Mouse (Mus musculus) layer of hippocampus, adult 6 months (tissue): Measurements from ENCODE around the gene Ppp1r13l. TPM values are rescaled to one million over a fixed set of nuclear protein-coding genes. Genes with fewer than 3 reads are reported as not detected.

Experiments used
- long read RNA-seq, 2 experiments: library from polyadenylated mRNA; unstranded; transcript quantifications; one replicate each; pipeline ENCODE4 v2.0.0; 2019 to 2020
- microRNA-seq: library from miRNA; unstranded; fragments of <30 nt; microRNA quantifications from one replicate; pipeline ENCODE4 v1.2.0, GENCODE M21; 2020
- polyA plus RNA-seq: library from polyadenylated mRNA; unstranded; fragments of <200 nt; fragmentation: Nextera tagmentation; gene quantifications from 2 replicates; pipeline ENCODE4 v1.2.3, GENCODE M21; 2021

The Ppp1r13l gene
- polyA plus RNA-seq: 0.53 and 1.9 TPM in 2 replicates
- long read RNA-seq, experiment 1: 0 reads
- long read RNA-seq, experiment 2: 0 reads

GRCm38 (mm10) chr7:19359299-19359891 lies at the start of gene Ppp1r13l, which contains the start of gene Cd3eap:
Gene Ppp1r13l (plus strand): TSS chr7:19359749.
Gene Cd3eap (minus strand): TSS chr7:19359483.

GRCm38 (mm10) chr7:19309884-19310641 lies 49.5 kb upstream of the Ppp1r13l start, which contains the start of gene Fosb:
Gene Fosb (minus strand): TSS chr7:19310051.

DNA sequence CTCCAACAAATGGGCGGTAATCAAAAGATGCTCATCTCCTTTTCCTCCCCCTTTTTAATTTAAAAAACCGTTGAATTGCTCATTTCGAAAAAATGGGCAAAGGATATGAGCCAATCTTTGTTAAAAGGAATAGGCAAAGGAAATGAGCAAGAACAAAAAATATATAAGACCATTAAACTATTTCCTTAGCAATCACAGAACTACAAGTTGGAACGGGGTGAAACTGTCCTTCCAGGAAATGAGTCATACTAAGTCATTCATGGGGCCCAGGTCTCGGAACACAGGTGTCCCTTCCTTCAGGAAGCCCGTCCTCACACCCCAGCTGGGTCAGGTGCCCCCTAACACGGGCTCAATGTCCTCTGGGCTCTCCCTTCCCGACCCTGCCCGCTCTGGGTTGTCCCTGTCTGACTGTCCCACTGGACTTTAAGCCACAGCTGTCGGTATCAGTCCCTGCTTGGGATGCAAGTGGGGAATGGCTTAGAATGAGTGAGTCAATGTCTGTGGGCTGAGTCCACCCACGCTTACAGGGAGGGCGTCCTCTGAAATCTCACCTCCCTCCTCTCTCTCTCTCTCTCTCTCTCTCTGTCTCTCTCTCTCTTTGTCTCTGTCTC lies 15.2 kb upstream of the Ppp1r13l start, which contains the start of gene Ercc1:
Gene Ercc1 (plus strand): TSS at position 542 of the 611 bp plus-strand sequence.

DNA sequence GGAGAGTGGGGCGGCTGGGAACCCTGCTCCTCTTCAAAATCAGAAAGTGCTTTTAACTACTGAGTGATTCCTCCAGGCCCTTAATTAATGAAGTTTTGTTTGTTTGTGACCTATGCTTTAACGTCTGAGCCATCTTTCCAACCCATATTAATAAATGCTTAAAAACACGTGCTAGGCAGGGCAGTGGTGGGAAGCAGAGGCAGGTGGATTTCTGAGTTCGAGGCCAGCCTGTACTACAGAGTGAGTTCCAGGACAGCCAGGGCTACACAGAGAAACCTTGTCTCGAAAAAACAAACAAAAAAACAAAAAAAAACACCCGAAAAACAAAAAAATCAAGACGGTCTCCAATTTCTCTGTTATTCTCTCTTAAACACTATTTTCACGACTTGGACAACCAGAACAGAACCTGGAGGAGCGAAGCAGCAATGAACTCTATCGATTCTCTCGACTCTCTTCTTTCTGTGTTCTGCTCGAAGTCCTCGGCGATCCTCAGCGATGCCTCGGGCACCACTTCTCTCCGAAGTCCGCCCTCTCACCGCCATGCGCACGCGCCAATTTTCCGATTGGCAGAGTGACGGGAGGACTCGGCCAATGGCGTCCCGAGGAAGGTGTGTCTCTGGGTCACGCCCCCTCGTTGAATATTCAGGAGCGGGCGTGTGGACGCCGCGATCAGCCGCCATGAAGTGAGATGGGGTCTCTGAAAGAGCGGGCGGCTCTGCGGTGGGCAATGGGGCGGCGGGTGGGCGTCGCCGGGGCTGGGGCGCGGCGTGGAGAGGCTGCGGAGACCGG lies 22.0 kb downstream of the Ppp1r13l start, which contains the start of gene Ercc2:
Gene Ercc2 (plus strand): TSS at position 634 of the 789 bp plus-strand sequence.

DNA sequence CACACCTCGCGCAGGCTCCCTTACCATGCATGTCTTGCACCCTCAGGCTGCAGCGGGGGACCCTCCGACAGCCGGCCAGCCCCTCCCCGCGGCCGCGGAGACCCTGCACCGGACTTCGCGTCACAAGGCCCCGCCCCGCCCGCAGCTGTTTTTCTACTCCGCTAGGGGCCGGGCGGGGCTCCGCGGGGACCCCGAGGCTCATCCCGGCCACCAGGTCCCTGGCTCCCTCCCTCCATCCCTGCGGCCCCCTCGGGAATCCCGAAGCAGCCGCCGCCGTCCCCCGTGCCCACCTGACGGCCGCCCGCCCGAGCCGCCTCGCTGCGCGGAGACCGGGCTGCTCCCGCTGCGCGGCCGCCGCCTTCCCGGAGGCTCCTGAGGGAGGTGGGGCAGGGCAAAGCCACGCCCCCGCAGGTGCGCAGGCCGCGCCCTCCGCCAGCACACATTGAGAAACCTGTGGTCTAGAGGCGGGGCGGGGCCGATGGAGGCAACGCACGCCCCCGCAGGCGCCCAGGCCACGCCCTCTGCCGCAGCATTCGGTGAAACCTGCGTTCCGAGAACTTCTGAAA lies 44.3 kb downstream of the Ppp1r13l start, which contains the start of gene Klc3:
Gene Klc3 (minus strand): TSS at position 374 of the 566 bp plus-strand sequence.

DNA sequence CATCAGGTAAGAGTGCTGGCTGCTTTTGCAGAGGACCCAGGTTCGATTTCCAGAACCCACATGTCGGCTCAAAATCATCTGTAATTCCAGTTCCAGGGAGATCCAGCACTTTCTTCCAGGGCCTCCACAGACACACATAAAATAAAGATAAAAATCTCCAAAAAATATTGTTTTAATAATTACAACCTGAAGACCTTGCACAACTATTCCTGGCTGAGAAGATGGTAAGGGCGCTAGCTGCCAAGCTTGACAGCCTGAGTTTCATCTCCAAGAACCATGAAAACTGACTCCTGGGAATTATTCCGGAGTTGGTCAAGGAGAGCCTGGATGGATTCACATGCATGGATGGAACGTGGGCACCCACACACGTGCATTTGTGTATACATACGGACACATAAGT lies 44.9 kb downstream of the Ppp1r13l start, which contains the start of gene Ckm:
Gene Ckm (plus strand): TSS at position 301 of the 400 bp plus-strand sequence.

Small RNA genes within 50 kb of the gene (microRNA-seq; reads per million reads assigned to microRNA genes)
- not detected for gene Mir343

Other genes starting within 250 kb of the Ppp1r13l start
- gene Gm4969, start 241.4 kb upstream of the Ppp1r13l start, polyA plus RNA-seq: 0.10 and 0.23 TPM in 2 replicates
- gene Fbxo46, start 239.9 kb upstream of the Ppp1r13l start, polyA plus RNA-seq: 7.0 and 8.7 TPM in 2 replicates
- 13.3 and 14.4 TPM in 2 replicates for gene Qpctl, start 210.5 kb upstream of the Ppp1r13l start, polyA plus RNA-seq
- 129 and 137 TPM in 2 replicates for gene Snrpd2, start 210.0 kb upstream of the Ppp1r13l start, polyA plus RNA-seq
- 0.13 TPM in 1 of 2 replicates, not detected in the other for gene Gipr, start 193.6 kb upstream of the Ppp1r13l start, polyA plus RNA-seq
- gene Eml2, start 183.3 kb upstream of the Ppp1r13l start, polyA plus RNA-seq: 6.0 and 6.1 TPM in 2 replicates
- gene Gpr4, start 147.2 kb upstream of the Ppp1r13l start, polyA plus RNA-seq: 1.5 and 2.0 TPM in 2 replicates
- 34.8 and 38.3 TPM in 2 replicates for gene Opa3, start 131.4 kb upstream of the Ppp1r13l start, polyA plus RNA-seq
- gene Vasp, start 87.9 kb upstream of the Ppp1r13l start, polyA plus RNA-seq: 1.1 and 1.2 TPM in 2 replicates
- 0.09 and 0.19 TPM in 2 replicates for gene Ppm1n, start 79.7 kb upstream of the Ppp1r13l start, polyA plus RNA-seq
- gene Rtn2, start 77.1 kb upstream of the Ppp1r13l start, polyA plus RNA-seq: 20.0 and 22.4 TPM in 2 replicates
- 0.60 and 0.80 TPM in 2 replicates for gene Fosb, start 49.7 kb upstream of the Ppp1r13l start, polyA plus RNA-seq
- gene Ercc1, start 15.0 kb upstream of the Ppp1r13l start, polyA plus RNA-seq: 52.8 and 71.7 TPM in 2 replicates
- 14.0 and 14.6 TPM in 2 replicates for gene Cd3eap, start 266 bp upstream of the Ppp1r13l start, polyA plus RNA-seq
- 3.7 and 3.8 TPM in 2 replicates for gene Ercc2, start 22.3 kb downstream of the Ppp1r13l start, polyA plus RNA-seq
- 1.3 and 1.8 TPM in 2 replicates for gene Klc3, start 44.4 kb downstream of the Ppp1r13l start, polyA plus RNA-seq
- gene Ckm, start 45.0 kb downstream of the Ppp1r13l start, polyA plus RNA-seq: not detected in 2 replicates
- 6.5 and 8.2 TPM in 2 replicates for gene Mark4, start 99.1 kb downstream of the Ppp1r13l start, polyA plus RNA-seq
- gene Exoc3l2, start 103.6 kb downstream of the Ppp1r13l start, polyA plus RNA-seq: 0.30 and 0.44 TPM in 2 replicates
- 4.2 TPM in 2 replicates for gene Bloc1s3, start 148.6 kb downstream of the Ppp1r13l start, polyA plus RNA-seq
- gene Trappc6a, start 148.6 kb downstream of the Ppp1r13l start, polyA plus RNA-seq: 39.0 and 48.4 TPM in 2 replicates
- gene Nkpd1, start 158.1 kb downstream of the Ppp1r13l start, polyA plus RNA-seq: 1.1 and 1.4 TPM in 2 replicates
- 1.7 and 2.4 TPM in 2 replicates for gene Ppp1r37, start 203.3 kb downstream of the Ppp1r13l start, polyA plus RNA-seq
- gene Zfp296, start 217.5 kb downstream of the Ppp1r13l start, polyA plus RNA-seq: 0.60 and 1.7 TPM in 2 replicates
- gene Gemin7, start 217.8 kb downstream of the Ppp1r13l start, polyA plus RNA-seq: 136 and 146 TPM in 2 replicates
- 8.7 and 9.9 TPM in 2 replicates for gene Clasrp, start 244.7 kb downstream of the Ppp1r13l start, polyA plus RNA-seq